Mouse (Mus musculus): ENCODE results near the gene Stoml3. TPM values are rescaled to one million over a fixed set of nuclear protein-coding genes. Genes with fewer than 3 reads are reported as not detected.

Stoml3 gene
- polyA plus RNA-seq, 1 experiment: 0.06 TPM

GRCm38 (mm10) chr3:53557388-53558214 is 69.1 kb downstream of the Stoml3 start:
- DNase-seq: no peak
- no peak overlapping the region for H3K4me3 ChIP-seq (replicated peaks; ENCODE audit: extremely low read depth, low read depth, low read length)
- peaks cover 3% of the 10 kb centered on the region; the same call in 1 of the 2 replicates for H3K4me1 ChIP-seq (ENCODE audit: control insufficient read depth, insufficient read depth, low read length)
- 57% methylated on average over 16 of the region's 16 CpGs for WGBS
- TF ChIP-seq POLR2A (IDR thresholded peaks at IDR 0.05; ENCODE audit: borderline replicate concordance, extremely low read depth, low read depth, low read length): no peak
- TF ChIP-seq CTCF (IDR thresholded peaks at IDR 0.05; ENCODE audit: insufficient read depth, low read length): no peak

Other genes starting within 250 kb of the Stoml3 start
- 8.1 and 13.1 TPM in 2 replicates for gene Nhlrc3, start 25.3 kb upstream of the Stoml3 start, polyA plus RNA-seq (2012; rRNA removed)
- gene Proser1, start 25.0 kb upstream of the Stoml3 start, polyA plus RNA-seq (2012; rRNA removed): 24.2 and 25.2 TPM in 2 replicates
- gene Frem2, start 168.7 kb downstream of the Stoml3 start, polyA plus RNA-seq (2012; rRNA removed): 1.0 and 1.1 TPM in 2 replicates